Mouse (Mus musculus): Measurements from ENCODE around the gene Kirrel3.

The Kirrel3 gene

DNA sequence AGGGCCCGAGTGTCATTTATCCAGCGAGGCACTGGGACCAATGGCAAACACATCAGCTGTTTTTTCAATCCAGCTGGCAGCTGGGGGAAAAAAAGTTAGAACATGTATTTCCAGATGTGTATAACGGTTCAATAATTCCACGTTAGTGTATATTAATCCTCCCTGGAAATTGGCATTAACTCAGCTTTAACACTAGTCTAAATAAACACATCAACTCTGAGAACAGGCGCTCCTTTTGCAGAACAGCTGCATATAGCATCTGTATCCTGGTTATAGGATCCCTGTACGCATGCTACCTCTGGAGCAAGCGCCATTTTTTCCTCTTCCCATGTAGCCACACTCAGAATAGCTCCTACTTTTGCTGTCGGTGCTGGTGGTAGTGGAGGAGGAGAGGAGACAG, 119.8 kb downstream of the Kirrel3 start:
- DNase-seq = no peak

DNA sequence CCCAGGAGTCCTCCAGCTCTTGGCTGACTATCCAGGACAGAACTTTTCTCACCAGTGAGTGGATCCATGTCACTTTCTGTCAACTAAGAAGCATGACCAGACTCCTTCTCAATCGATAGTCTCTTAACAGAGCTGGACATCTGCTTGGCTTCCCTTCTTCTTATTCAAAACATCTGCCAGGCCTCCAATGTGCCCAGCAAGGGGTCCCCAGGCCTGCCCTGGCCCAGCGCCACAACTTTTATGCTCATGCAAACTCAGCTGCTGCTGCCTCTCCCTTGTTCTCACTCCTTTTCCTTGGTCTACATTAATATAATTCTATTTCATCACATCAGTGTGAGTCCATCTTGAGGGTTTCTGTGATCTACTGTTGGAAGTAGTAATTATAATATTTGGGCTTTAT, 122.3 kb downstream of the Kirrel3 start:
- no peak for DNase-seq

DNA sequence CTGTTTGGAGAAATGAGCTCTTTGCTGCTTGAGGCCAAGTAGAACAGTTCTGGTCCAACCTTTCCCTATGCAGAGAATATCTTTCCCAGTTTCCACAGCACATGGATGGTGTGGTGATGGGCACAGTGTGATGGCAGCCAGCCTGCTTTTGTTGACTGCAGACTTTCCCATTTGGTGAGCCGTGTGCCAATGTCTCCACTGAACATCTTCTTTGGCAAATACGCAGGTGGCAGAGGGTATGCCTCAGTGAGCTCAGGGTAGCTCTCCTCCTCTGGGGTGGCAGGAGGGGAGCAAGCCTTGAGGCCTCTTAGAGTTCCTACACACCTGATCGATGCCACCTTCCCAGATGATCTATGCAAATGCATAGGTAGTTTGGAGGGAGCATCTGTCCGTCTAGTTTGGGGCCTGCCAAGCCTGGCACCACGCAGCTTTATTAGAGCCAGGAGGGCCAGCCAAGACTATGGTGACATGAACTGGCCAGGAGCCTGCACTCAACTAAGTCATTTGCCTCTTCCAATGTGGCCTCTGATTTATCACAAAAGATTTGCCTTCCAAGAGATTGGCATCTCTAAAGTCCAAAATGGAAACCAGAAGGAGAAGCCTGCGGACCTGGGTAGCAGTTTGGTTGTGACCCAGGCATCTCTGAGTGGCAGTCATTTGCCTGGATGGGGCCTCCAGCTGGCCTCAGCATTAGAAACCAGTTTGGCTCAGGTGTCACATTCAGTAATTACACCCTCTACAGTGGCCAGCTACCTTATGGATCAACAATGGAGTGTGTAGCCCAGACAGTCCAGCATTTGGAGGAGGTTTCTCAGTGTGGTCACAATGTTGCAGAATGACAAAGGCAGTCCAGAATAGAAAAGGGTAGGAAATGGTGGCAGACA, 127.4 kb downstream of the Kirrel3 start:
- DNase-seq = peak; percentile 83

- no peak for DNase-seq
Measured at GRCm38 (mm10) chr9:34618099-34618498, 132.4 kb downstream of the Kirrel3 start.

GRCm38 (mm10) chr9:34619913-34620312, 134.2 kb downstream of the Kirrel3 start:
- no peak for DNase-seq

DNA sequence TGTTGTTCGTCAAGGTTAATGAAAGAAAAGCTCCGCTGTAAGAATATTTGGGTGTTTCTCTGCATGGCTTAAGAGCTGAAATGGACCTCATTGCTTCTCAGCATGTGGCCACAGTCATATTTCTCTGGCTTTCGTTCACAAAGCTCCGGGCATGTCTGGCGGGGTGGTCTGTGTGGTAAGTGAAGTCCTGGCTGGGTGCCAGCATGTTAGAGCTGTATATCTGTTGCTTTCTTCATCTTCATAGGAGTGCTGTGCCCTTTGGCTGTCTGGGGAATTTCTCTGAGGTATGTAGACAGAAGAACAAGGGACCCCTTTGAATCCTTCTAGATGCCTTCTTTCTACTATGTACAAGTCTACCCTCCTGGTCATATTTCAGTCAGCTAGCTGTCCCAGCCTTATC, 137.8 kb downstream of the Kirrel3 start:
- no peak for DNase-seq

DNA sequence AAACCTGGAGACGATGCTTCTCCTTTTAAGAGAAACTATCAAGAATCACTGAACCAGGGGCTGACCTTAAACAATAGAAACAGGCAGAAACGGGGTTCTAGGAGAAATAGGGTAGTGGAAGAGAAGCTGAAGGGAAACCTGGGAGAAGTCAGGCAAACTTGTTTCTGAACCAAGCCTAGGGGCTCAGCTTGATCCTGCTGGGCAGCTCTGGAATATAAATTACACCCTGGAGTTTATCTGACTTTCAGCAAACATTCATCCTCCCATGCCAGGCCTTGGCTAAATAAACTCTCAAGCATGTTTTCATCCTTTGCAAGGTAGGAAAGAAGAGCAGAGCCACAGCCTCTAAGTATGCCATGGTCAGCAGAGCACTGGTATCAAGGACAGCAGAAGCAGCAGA, 138.3 kb downstream of the Kirrel3 start:
- no peak for DNase-seq

- peak; percentile 42 for DNase-seq
Measured at GRCm38 (mm10) chr9:34628841-34629240, 143.1 kb downstream of the Kirrel3 start.

DNA sequence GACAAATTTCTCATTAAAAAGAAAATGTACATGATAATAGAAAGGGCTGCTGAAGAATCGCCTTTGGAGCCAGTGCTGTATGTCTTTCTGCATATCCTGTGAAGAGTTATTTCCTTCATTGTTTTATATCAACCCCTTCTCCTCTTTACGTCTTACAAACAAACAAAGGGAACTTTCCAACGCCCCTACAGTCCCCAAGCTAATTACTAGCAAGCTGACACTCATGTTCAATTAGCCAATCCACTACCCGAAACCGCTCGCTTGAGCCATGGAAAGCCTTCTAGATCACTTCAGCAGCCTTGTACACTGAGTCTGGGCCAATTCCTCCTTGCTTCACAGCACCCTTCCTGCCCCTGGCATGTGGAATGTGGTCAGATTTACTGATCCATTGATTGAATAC, 150.0 kb downstream of the Kirrel3 start:
- DNase-seq = no peak

DNA sequence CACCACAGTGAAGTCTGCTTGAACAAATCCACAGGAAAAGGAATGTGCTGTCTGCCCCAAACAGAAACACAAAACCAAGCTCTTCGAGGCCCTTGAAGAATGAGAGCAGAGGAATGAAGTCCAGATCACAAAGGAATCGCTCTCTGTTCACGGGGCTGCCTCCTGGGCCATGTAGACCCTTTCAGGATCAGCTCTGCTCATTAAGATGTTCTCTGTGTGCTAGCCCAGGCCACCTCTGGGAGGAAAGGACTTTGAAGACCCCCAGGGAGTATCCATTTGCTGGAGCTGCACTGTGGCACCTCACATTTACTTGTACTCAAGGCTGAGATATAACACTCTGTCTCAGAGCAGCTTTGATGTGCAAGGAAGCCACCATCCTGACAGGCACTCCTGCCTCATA, 158.2 kb downstream of the Kirrel3 start:
- no peak for DNase-seq

GRCm38 (mm10) chr9:34644392-34644791, 158.7 kb downstream of the Kirrel3 start:
- no peak for DNase-seq

DNA sequence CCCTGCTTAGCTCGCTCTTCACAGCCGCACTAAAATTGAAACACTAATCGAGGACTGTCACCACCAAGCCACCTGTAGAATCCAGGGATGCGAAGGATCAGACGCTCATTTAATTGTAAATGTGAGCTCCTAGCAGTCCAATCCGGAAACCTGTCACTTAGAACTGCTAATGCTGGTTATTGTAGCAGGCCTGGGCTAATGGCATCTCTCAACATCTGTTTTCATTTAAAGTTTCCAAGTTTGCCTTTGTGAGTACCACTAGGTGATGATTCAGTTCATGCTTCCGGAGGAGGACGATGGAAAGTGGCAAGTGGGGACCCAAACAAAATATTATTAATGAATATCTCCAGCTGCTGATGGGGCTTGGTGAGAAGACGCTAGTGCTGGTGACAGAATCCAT, 161.1 kb downstream of the Kirrel3 start:
- no peak for DNase-seq

DNA sequence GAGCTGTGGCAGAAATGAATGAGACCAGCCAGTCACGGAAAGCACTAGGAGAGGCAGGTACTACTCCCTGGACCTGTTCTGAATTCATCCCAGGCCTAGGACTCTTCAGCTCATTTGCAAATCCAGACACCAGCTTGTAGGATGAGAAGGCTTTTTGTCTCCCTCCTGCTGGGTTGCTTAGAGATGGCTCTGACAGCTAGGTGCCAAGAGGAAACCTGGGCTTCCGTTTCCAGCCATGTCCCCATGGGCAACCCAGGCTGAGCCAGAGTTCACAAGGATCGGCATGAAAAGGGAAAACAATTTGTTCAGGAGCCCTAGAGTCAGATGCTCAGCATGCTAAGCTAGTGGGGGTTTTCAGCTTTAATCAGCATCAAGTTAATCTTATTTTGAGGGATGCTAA, 166.6 kb downstream of the Kirrel3 start:
- peak; percentile 83 for DNase-seq

DNA sequence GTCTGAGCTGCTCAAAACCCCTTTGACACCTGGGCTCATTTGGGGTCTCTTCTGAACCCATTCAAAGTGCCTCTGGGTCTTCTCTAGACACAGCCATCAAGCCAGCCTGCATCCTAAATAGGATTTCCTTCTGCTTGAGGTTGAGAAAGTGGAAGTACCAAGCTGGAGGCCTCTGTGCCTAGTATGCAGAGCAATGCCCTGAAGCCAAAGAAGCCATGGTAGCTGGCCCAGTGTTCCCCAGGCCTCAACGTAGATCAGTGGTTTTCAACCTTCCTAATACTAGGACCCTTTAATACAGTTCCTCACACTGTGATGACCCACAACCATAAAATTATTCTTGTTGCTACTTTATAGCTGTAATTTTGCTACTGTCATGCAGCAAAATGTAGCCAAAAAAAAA, 167.4 kb downstream of the Kirrel3 start:
- DNase-seq = no peak

- DNase-seq = no peak
Measured at GRCm38 (mm10) chr9:34660566-34660965, 174.9 kb downstream of the Kirrel3 start.

- no peak for DNase-seq
Measured at GRCm38 (mm10) chr9:34663412-34663811, 177.7 kb downstream of the Kirrel3 start.

- DNase-seq = no peak
Measured at GRCm38 (mm10) chr9:34665361-34666129, 179.9 kb downstream of the Kirrel3 start.

- no peak for DNase-seq
Measured at GRCm38 (mm10) chr9:34667182-34667581, 181.5 kb downstream of the Kirrel3 start.

DNA sequence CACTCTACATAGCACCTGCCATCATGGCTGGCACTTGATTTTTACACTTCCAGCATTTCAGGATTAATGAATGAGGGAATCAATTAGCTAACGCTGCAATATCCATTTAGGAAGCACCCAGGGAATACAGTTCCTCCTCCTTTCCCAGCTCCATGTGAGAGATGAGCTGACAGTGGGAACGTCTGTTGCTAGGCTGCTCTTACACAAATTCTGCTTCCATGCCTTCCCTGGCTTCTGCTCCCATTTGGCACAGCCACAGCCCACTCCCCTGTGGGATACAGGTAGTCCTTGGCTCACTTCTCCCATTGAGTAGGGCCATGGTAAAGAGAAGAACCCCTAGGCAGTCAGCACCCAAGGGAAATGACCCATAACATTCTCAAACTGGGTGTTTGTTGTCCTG, 185.2 kb downstream of the Kirrel3 start:
- no peak for DNase-seq

GRCm38 (mm10) chr9:34686798-34687197, 201.1 kb downstream of the Kirrel3 start:
- no peak for DNase-seq

DNA sequence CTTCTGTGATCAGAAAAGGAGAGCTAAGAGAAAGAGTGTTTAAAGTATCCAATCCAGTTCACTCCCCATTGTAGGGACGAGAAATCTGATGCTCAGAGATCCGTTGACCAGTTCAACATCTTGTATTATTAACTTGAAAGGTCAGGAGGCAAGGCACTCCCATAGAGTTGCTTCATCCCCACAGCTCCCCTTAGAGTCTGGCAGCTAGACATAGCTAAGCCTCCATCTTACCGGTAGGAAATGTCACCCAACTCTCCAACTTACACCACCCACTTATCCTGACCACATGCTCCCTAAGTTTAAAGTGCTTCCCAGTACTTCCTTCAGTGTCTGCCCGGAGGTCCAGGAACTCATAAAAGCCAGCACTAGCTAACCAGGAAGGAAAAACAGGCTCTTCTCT, 202.7 kb downstream of the Kirrel3 start:
- no peak for DNase-seq

GRCm38 (mm10) chr9:34689375-34689774, 203.7 kb downstream of the Kirrel3 start:
- no peak for DNase-seq

GRCm38 (mm10) chr9:34695646-34696045, 210.0 kb downstream of the Kirrel3 start:
- DNase-seq = peak; percentile 20

All from cerebellum, adult 11-12 months (tissue).